Mouse (Mus musculus) limb, embryonic 15.5 days (tissue): ENCODE results near the gene Tet3. TPM values are rescaled to one million over a fixed set of nuclear protein-coding genes. Genes with fewer than 3 reads are reported as not detected.

Source experiments
- ATAC-seq: fragments of 200-750 bp; cut with Nextera tagmentation; 2 replicates; pipeline ENCODE4 v1.8.0; 2017; ENCODE audit warnings: low read depth, moderate TSS enrichment; ENCODE audit not compliant: insufficient number of reproducible peaks, low FRiP score, low TSS enrichment
- H3K27ac ChIP-seq: fragments of 300-500 bp; sonication (generic); 2 replicates; pipeline ENCODE4 v1.5.1; 2015; ENCODE audit warnings: moderate library complexity, mild to moderate bottlenecking, inconsistent platforms
- H3K27me3 ChIP-seq: fragments of 300-500 bp; sonication (generic); 2 replicates; pipeline ENCODE4 v1.6.1; 2015; ENCODE audit warnings: inconsistent platforms
- H3K36me3 ChIP-seq: fragments of 300-500 bp; sonication (generic); 2 replicates; pipeline ENCODE4 v1.6.1; 2015; ENCODE audit warnings: inconsistent platforms
- H3K4me1 ChIP-seq: fragments of 300-500 bp; sonication (generic); 2 replicates; pipeline ENCODE4 v1.6.1; 2015; ENCODE audit warnings: inconsistent platforms
- H3K4me2 ChIP-seq: fragments of 300-500 bp; sonication (generic); 2 replicates; pipeline ENCODE4 v1.6.1; 2015; ENCODE audit warnings: mild to moderate bottlenecking, inconsistent platforms
- H3K4me3 ChIP-seq: fragments of 300-500 bp; sonication (generic); 2 replicates; pipeline ENCODE4 v1.5.1; 2015; ENCODE audit warnings: mild to moderate bottlenecking, inconsistent platforms
- H3K9ac ChIP-seq: fragments of 300-500 bp; sonication (generic); 2 replicates; pipeline ENCODE4 v1.6.1; 2015; ENCODE audit warnings: inconsistent platforms
- H3K9me3 ChIP-seq: fragments of 300-500 bp; sonication (generic); 2 replicates; pipeline ENCODE4 v1.6.1; 2016; ENCODE audit warnings: inconsistent platforms
- WGBS: fragments of 180-500 bp; shearing (Covaris S2); methylation state at CpG from one replicate; pipeline ENCODE4 v1.1.7; 2015; 5-methylcytosine and 5-hydroxymethylcytosine counted together
- polyA plus RNA-seq: library from polyadenylated mRNA; unstranded; fragments of >200 nt; fragmentation: Nextera tagmentation; extraction: Ambion mirVana; gene quantifications from 2 replicates; pipeline ENCODE4 v1.2.1, GENCODE M21; 2015

Gene Tet3
- polyA plus RNA-seq, 1 experiment from 2014 or later, result 57.1 TPM

GRCm38 (mm10) chr6:83496009-83496752, 37.3 kb upstream of the Tet3 start:
- Histone ChIP-seq H3K4me1 (peaks cover 18% of the 10 kb centered on the region), H3K36me3 (peaks cover 27% of the 10 kb centered on the region), H3K27me3 (no peaks in the 10 kb centered on the region), H3K4me2 (no peak overlapping the region), H3K4me3 (no peak overlapping the region), H3K27ac (peak overlapping the region; percentile 59), H3K9ac (no peak overlapping the region), H3K9me3 (no peaks in the 10 kb centered on the region)
- 78% methylated on average over 9 of the region's 9 CpGs for WGBS
- peak; percentile 52; the same call in 1 of the 2 replicates for ATAC-seq

- H3K9me3 ChIP-seq, result no peaks in the 10 kb centered on the region
- peaks cover 66% of the 10 kb centered on the region for H3K36me3 ChIP-seq
- no peak overlapping the region for H3K9ac ChIP-seq
- 67% methylated on average over 4 of the region's 4 CpGs for WGBS
- H3K4me2 ChIP-seq, result no peak overlapping the region
- ATAC-seq, result no peak
- no peak overlapping the region for H3K27ac ChIP-seq
- H3K4me3 ChIP-seq, result no peak overlapping the region
- H3K4me1 ChIP-seq, result no peaks in the 10 kb centered on the region; the same call in 1 of the 2 replicates
- no peaks in the 10 kb centered on the region for H3K27me3 ChIP-seq
Observed at GRCm38 (mm10) chr6:83490622-83491021, 31.7 kb upstream of the Tet3 start.

- no peak for ATAC-seq
- H3K27me3 ChIP-seq, result no peaks in the 10 kb centered on the region
- no peaks in the 10 kb centered on the region; the same call in 1 of the 2 replicates for H3K4me1 ChIP-seq
Observed at GRCm38 (mm10) chr6:83488200-83488599, 29.3 kb upstream of the Tet3 start.

GRCm38 (mm10) chr6:83487298-83487697, 28.4 kb upstream of the Tet3 start:
- no peaks in the 10 kb centered on the region for H3K27me3 ChIP-seq
- no peak for ATAC-seq
- no peaks in the 10 kb centered on the region for H3K9me3 ChIP-seq
- 82% methylated on average over 4 of the region's 4 CpGs for WGBS
- no peaks in the 10 kb centered on the region; the same call in 1 of the 2 replicates for H3K4me1 ChIP-seq
- H3K27ac ChIP-seq, result no peak overlapping the region
- H3K36me3 ChIP-seq, result peaks cover 74% of the 10 kb centered on the region
- no peak overlapping the region for H3K9ac ChIP-seq
- H3K4me2 ChIP-seq, result no peak overlapping the region
- no peak overlapping the region for H3K4me3 ChIP-seq

More at GRCm38 (mm10) chr6:83488200-83488599, 29.3 kb upstream of the Tet3 start:
- Histone ChIP-seq H3K9me3 (no peaks in the 10 kb centered on the region), H3K27ac (peak overlapping the region; percentile 40; the same call in 1 of the 2 replicates), H3K36me3 (peaks cover 71% of the 10 kb centered on the region), H3K4me3 (no peak overlapping the region), H3K4me2 (no peak overlapping the region), H3K9ac (no peak overlapping the region)
- 56% methylated on average over 5 of the region's 5 CpGs for WGBS

GRCm38 (mm10) chr6:83485854-83486253, 27.0 kb upstream of the Tet3 start:
- no peak overlapping the region for H3K27ac ChIP-seq
- ATAC-seq, result no peak
- no peaks in the 10 kb centered on the region for H3K9me3 ChIP-seq
- WGBS, result 63% methylated on average over 4 of the region's 4 CpGs
- no peak overlapping the region for H3K9ac ChIP-seq
- no peak overlapping the region for H3K4me3 ChIP-seq
- H3K36me3 ChIP-seq, result peaks cover 86% of the 10 kb centered on the region
- no peak overlapping the region for H3K4me2 ChIP-seq
- H3K27me3 ChIP-seq, result no peaks in the 10 kb centered on the region
- no peaks in the 10 kb centered on the region; the same call in 1 of the 2 replicates for H3K4me1 ChIP-seq

GRCm38 (mm10) chr6:83483776-83484175, 24.9 kb upstream of the Tet3 start:
- Histone ChIP-seq H3K4me2 (no peak overlapping the region), H3K9ac (no peak overlapping the region), H3K27me3 (no peaks in the 10 kb centered on the region), H3K4me3 (no peak overlapping the region), H3K27ac (no peak overlapping the region), H3K9me3 (no peaks in the 10 kb centered on the region), H3K36me3 (peaks cover 91% of the 10 kb centered on the region), H3K4me1 (no peaks in the 10 kb centered on the region; the same call in 1 of the 2 replicates)
- no peak for ATAC-seq
- WGBS, result 95% methylated on average over 7 of the region's 7 CpGs

- peaks cover 85% of the 10 kb centered on the region for H3K36me3 ChIP-seq
- H3K4me1 ChIP-seq, result no peaks in the 10 kb centered on the region; the same call in 1 of the 2 replicates
- H3K9ac ChIP-seq, result no peak overlapping the region
- H3K27me3 ChIP-seq, result no peaks in the 10 kb centered on the region
- 57% methylated on average over 10 of the region's 10 CpGs for WGBS
- no peak overlapping the region for H3K4me2 ChIP-seq
- no peak overlapping the region for H3K27ac ChIP-seq
- ATAC-seq, result no peak
- H3K4me3 ChIP-seq, result no peak overlapping the region
- H3K9me3 ChIP-seq, result no peaks in the 10 kb centered on the region
Observed at GRCm38 (mm10) chr6:83482418-83483085, 23.7 kb upstream of the Tet3 start.

GRCm38 (mm10) chr6:83480019-83480655, 21.3 kb upstream of the Tet3 start:
- no peak for ATAC-seq
- no peaks in the 10 kb centered on the region for H3K27me3 ChIP-seq
- H3K4me1 ChIP-seq, result no peaks in the 10 kb centered on the region
- H3K9me3 ChIP-seq, result no peaks in the 10 kb centered on the region
- no peak overlapping the region for H3K4me3 ChIP-seq
- H3K27ac ChIP-seq, result no peak overlapping the region
- H3K4me2 ChIP-seq, result no peak overlapping the region
- H3K9ac ChIP-seq, result no peak overlapping the region
- H3K36me3 ChIP-seq, result peaks cover 67% of the 10 kb centered on the region
- 81% methylated on average over 6 of the region's 6 CpGs for WGBS

- Histone ChIP-seq H3K4me1 (no peaks in the 10 kb centered on the region), H3K27me3 (no peaks in the 10 kb centered on the region), H3K27ac (no peak overlapping the region), H3K4me3 (no peak overlapping the region), H3K4me2 (no peak overlapping the region), H3K36me3 (peaks cover 58% of the 10 kb centered on the region), H3K9me3 (no peaks in the 10 kb centered on the region), H3K9ac (no peak overlapping the region)
- 75% methylated on average over 2 of the region's 2 CpGs for WGBS
- no peak for ATAC-seq
Observed at GRCm38 (mm10) chr6:83479193-83479592, 20.3 kb upstream of the Tet3 start.

- H3K27me3 ChIP-seq, result no peaks in the 10 kb centered on the region
- H3K4me3 ChIP-seq, result no peak overlapping the region
- 90% methylated on average over 7 of the region's 7 CpGs for WGBS
- H3K36me3 ChIP-seq, result peaks cover 52% of the 10 kb centered on the region
- H3K9ac ChIP-seq, result no peak overlapping the region
- no peaks in the 10 kb centered on the region for H3K4me1 ChIP-seq
- no peaks in the 10 kb centered on the region for H3K9me3 ChIP-seq
- no peak for ATAC-seq
- no peak overlapping the region for H3K27ac ChIP-seq
- H3K4me2 ChIP-seq, result no peak overlapping the region
Observed at GRCm38 (mm10) chr6:83478628-83479027, 19.7 kb upstream of the Tet3 start.

- Histone ChIP-seq H3K27me3 (no peaks in the 10 kb centered on the region), H3K4me1 (no peaks in the 10 kb centered on the region), H3K9me3 (no peaks in the 10 kb centered on the region), H3K9ac (no peak overlapping the region), H3K4me3 (no peak overlapping the region), H3K36me3 (peaks cover 51% of the 10 kb centered on the region), H3K27ac (no peak overlapping the region), H3K4me2 (no peak overlapping the region)
- WGBS, result 67% methylated on average over 4 of the region's 4 CpGs
- ATAC-seq, result no peak
Observed at GRCm38 (mm10) chr6:83478217-83478616, 19.3 kb upstream of the Tet3 start.

GRCm38 (mm10) chr6:83475431-83475830, 16.5 kb upstream of the Tet3 start:
- no peak for ATAC-seq
- no peak overlapping the region for H3K4me2 ChIP-seq
- 81% methylated on average over 7 of the region's 7 CpGs for WGBS
- no peaks in the 10 kb centered on the region for H3K4me1 ChIP-seq
- no peak overlapping the region for H3K4me3 ChIP-seq
- no peak overlapping the region for H3K9ac ChIP-seq
- H3K9me3 ChIP-seq, result no peaks in the 10 kb centered on the region
- no peak overlapping the region for H3K27ac ChIP-seq
- H3K36me3 ChIP-seq, result peaks cover 26% of the 10 kb centered on the region
- H3K27me3 ChIP-seq, result no peaks in the 10 kb centered on the region
